Mouse (Mus musculus) intestine, embryonic 14.5 days (tissue): ENCODE measurements at regions not wholly inside any gene's neighbourhood (a gene's known extent, or its start where the extent isn't known, plus 50 kb on each side); places are given as distances from the start of the nearest gene placed in this dataset.
A peak's percentile ranks its signal among the peaks of the same experiment; 100 is the strongest.

Experiments
- ATAC-seq: fragments of 200-750 bp; cut with Nextera tagmentation; replicated peaks from 2 replicates; pipeline ENCODE4 v1.8.0; 2017; ENCODE audit warnings: low read depth, moderate number of reproducible peaks, moderate TSS enrichment, moderate library complexity; ENCODE audit not compliant: low FRiP score, low TSS enrichment
- DNase-seq: peaks from one replicate; pipeline ENCODE4 v3.0.0-alpha.2; 2018; ENCODE audit warnings: low spot score
- H3K27ac ChIP-seq: fragments of 300-500 bp; sonication (generic); 2 replicates; pipeline ENCODE4 v1.5.1; 2014; ENCODE audit warnings: low read depth, mild to moderate bottlenecking, control low read depth
- H3K27me3 ChIP-seq: fragments of 300-500 bp; sonication (generic); replicated peaks from 2 replicates; pipeline ENCODE4 v1.6.1; 2014; ENCODE audit warnings: low read length, control low read depth; ENCODE audit not compliant: control insufficient read depth, insufficient read depth
- H3K36me3 ChIP-seq: fragments of 300-500 bp; sonication (generic); 2 replicates; pipeline ENCODE4 v1.6.1; 2014; ENCODE audit warnings: low read length, control low read depth; ENCODE audit not compliant: control insufficient read depth, insufficient read depth
- H3K4me1 ChIP-seq: fragments of 300-500 bp; sonication (generic); replicated peaks from 2 replicates; pipeline ENCODE4 v1.6.1; 2014; ENCODE audit warnings: low read length, control low read depth, mixed read lengths; ENCODE audit not compliant: control insufficient read depth, insufficient read depth
- H3K4me2 ChIP-seq: fragments of 300-500 bp; sonication (generic); 2 replicates; pipeline ENCODE4 v1.6.1; 2014; ENCODE audit warnings: low read length
- H3K4me3 ChIP-seq: fragments of 300-500 bp; sonication (generic); 2 replicates; pipeline ENCODE4 v1.5.1; 2014; ENCODE audit warnings: low read depth, low read length, control low read depth, mixed read lengths
- H3K9ac ChIP-seq: fragments of 300-500 bp; sonication (generic); 2 replicates; pipeline ENCODE4 v1.6.1; 2014; ENCODE audit warnings: mild to moderate bottlenecking, low read length
- H3K9me3 ChIP-seq: fragments of 300-500 bp; sonication (generic); 2 replicates; pipeline ENCODE4 v1.6.1; 2016; ENCODE audit warnings: low read length, control low read depth; ENCODE audit not compliant: control insufficient read depth
- WGBS: fragments of 180-500 bp; shearing (Covaris S2); extraction: QIAGEN DNeasy Blood & Tissue Kit; methylation state at CpG from one replicate; pipeline ENCODE4 v1.1.7; 2014; 5-methylcytosine and 5-hydroxymethylcytosine counted together

DNA sequence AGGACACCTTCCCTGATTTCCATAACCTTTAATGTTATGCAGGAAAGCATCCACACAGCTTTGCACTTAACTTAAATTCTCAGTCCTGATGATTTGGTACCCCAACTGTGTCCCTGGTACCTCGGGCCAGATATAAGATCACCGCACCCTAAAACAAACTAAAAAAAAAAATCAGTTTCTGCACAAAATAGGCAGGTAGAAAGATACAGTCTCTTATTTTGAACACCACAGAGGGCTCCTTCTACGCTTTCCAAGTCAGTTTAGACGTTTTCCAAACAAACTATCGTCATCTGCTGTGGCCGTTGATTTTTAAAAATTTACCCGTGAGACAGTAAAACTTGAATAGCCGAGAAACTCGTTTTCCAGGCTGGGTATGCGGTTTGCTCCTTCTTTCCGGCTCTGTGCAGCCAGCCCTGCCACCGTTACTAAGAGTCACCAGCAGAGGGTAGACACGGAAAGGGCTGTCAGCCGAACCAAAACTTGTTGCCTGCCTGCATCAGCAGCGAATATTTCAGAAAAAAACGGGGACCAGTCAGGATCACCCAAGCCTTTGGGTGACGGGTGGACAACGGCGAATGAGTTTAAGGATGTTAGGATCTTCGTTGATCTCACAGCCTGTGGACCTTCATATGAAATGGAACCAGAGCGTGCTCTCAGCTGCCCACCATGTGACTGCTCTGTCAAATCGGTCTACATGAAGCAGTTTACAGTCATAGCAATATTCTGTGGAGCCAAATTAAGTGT, 74.4 kb upstream of the Gpc5 start:
- no peaks in the 10 kb centered on the region for H3K4me1 ChIP-seq
- H3K9me3 ChIP-seq: no peaks in the 10 kb centered on the region
- WGBS: 18% methylated on average over 22 of the region's 22 CpGs
- DNase-seq (peak; percentile 77), ATAC-seq (peak; percentile 85; the same call in 1 of the 2 replicates)
- no peak overlapping the region for H3K27ac ChIP-seq
- H3K36me3 ChIP-seq: no peaks in the 10 kb centered on the region
- H3K9ac ChIP-seq: no peak overlapping the region
- H3K27me3 ChIP-seq: no peaks in the 10 kb centered on the region
- peak overlapping the region; percentile 31 for H3K4me3 ChIP-seq
- peak overlapping the region; percentile 53 for H3K4me2 ChIP-seq

DNA sequence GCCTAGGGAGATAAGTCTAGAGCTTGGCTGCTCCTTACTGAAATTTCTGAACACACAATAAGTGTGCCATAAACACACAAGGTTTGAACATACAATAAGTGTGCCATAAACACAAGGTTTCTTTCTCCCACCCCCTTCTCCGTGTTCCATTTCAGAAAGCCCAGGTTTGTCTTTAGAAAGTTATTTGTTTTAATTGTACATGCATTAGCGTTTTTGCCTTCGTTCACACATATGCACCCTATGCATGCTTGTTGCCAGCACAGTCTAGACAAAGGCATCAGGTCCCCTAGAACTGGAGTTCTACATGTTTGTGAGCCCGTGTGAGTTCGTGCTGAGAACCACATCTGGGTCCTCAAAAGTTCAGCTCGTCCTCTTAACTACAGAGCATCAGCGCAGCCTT, 64.0 kb upstream of the Gpc5 start:
- Histone ChIP-seq H3K9ac (no peak overlapping the region), H3K4me3 (no peak overlapping the region), H3K4me2 (no peak overlapping the region), H3K27ac (no peak overlapping the region), H3K27me3 (no peaks in the 10 kb centered on the region), H3K36me3 (no peaks in the 10 kb centered on the region), H3K4me1 (0 out of 2 replicates have a peak, but pooled peaks cover 3% of the 10 kb centered on the region), H3K9me3 (no peaks in the 10 kb centered on the region)
- DNase-seq (peak; percentile 4), ATAC-seq (no peak)
- 85% methylated on average over 7 of the region's 7 CpGs for WGBS

DNA sequence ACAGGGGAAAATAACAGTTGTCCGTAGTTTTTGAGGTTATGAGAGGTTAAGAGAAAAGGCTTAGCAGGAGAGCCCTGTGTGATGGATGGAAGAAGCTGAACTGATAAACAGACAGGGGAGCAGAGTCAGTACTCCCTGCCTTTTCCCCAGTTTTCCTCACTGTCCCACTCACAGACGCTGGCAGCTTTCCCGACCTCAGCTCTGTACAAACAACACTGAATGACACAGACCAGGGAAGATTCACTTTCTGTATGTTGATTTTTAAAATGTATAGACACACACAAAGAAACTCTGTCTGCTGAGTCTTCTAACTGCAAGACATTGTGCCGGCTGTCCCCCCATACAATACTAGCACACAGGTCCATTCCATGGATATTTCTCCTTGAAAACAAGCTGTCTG, 60.3 kb upstream of the Gpc5 start:
- Histone ChIP-seq H3K36me3 (no peaks in the 10 kb centered on the region), H3K4me2 (no peak overlapping the region), H3K27me3 (no peaks in the 10 kb centered on the region), H3K4me1 (0 out of 2 replicates have a peak, but pooled peaks cover 3% of the 10 kb centered on the region), H3K9ac (no peak overlapping the region), H3K9me3 (no peaks in the 10 kb centered on the region), H3K4me3 (no peak overlapping the region), H3K27ac (no peak overlapping the region)
- no peak for ATAC-seq
- no peak for DNase-seq
- WGBS: 23% methylated on average over 4 of the region's 4 CpGs

DNA sequence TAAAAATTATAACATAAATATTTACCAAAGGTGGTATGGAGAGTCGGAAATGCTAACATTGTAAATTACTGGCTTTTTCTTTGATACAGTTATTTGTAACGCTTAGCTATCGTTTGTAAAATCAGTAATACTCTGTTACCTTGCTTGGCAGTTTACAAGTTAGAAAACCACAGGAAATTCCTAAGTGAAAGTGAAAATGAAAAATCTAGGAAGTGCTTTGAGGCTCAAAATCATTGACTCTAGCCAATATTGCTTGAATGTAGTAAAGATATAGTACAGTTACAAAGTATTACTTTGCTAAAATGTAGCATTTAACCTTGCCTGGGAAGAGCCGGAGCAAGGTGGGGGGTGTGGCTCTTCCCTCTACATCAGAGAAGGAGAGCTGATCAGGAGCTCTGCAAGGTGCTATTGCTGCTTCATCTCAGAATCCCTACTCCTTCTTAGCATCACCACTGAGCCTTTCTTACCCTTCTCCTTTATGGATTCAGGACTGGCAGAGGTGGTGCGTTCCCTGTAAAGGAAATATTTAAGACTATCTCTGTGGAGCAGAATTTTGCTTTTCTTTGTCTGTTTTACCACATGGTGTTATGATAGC, 58.5 kb upstream of the Gpc5 start:
- ATAC-seq: no peak

DNA sequence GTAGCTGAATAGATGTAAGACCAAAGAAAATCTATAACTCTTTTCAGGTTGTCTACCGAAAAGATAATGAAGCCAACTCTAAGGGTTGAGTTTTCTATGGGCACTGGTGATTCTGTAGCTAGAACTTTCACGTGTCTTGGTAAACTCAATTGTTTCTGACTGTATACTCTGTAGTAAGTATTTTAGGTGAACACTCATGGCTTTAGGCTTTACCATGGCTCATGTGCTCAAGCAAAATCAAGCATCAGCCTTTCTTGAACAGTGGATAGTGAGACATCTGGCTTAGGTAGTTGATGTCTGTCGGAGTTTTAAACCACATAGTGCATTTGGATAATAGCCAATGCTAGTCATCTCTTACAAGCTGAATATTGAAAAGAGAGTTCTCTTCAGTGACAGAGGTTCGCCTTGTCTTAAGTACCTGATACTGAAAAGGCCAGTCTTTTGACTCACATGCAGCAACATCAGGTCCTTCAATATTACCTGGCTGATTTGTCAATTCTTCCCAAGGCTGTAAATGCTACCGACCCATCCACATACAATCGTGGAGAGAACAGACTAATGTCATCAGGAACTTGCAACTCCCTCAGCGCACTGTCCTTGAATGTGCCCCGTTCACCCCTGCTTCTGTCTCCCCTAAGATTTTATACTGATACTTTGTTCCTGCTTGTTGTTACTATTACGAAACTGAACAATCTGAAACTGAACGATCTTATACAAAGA, 57.1 kb upstream of the Gpc5 start:
- Histone ChIP-seq H3K9ac (no peak overlapping the region), H3K27ac (no peak overlapping the region), H3K9me3 (no peaks in the 10 kb centered on the region), H3K27me3 (0 out of 2 replicates have a peak, but pooled peaks cover 5% of the 10 kb centered on the region), H3K4me3 (no peak overlapping the region), H3K4me1 (0 out of 2 replicates have a peak, but pooled peaks cover 3% of the 10 kb centered on the region), H3K4me2 (no peak overlapping the region), H3K36me3 (no peaks in the 10 kb centered on the region)
- 92% methylated on average over 10 of the region's 10 CpGs for WGBS
- DNase-seq (no peak), ATAC-seq (no peak)

More for the DNA sequence above, 58.5 kb upstream of the Gpc5 start:
- no peak overlapping the region for H3K4me2 ChIP-seq
- H3K27me3 ChIP-seq: 0 out of 2 replicates have a peak, but pooled peaks cover under 1% of the 10 kb centered on the region
- 0 out of 2 replicates have a peak, but pooled peaks cover 3% of the 10 kb centered on the region for H3K4me1 ChIP-seq
- DNase-seq: no peak
- H3K9me3 ChIP-seq: no peaks in the 10 kb centered on the region
- 75% methylated on average over 5 of the region's 5 CpGs for WGBS
- no peaks in the 10 kb centered on the region for H3K36me3 ChIP-seq
- H3K9ac ChIP-seq: no peak overlapping the region
- H3K27ac ChIP-seq: no peak overlapping the region
- H3K4me3 ChIP-seq: no peak overlapping the region

DNA sequence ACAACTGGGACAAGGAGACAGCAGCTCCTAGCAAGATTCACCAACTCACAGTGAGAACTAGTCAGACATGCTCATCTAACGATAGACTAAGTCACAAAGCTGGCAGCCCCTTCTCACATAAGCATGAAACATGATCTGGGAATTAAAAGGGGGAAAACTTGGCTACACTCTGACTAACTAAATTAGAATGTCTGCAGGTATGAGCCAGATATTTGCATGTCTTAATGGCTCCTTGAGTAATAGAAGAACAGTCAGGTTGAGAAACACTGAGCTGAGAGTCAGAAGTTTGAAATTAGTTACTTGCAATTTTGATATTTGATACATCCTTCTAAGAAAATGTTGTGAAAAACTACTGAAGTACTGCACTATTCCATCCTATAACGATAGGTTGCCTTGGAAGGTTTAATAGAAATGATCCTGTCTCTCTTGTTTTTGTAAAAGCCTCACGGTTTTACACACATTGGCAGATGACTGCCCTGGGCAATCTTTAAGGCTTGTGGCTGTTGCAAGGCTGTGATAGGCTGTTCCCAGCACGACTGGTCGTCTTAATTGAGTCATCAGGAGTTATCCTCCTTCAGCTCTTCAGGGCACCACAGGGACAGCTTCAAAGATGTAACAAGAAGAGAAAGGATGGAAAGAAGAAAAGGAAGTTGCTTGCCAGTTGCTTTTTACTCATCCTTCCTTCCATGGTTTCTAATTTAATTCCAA, 54.8 kb upstream of the Gpc5 start:
- Histone ChIP-seq H3K4me3 (no peak overlapping the region), H3K36me3 (no peaks in the 10 kb centered on the region), H3K9ac (no peak overlapping the region), H3K27ac (no peak overlapping the region), H3K4me2 (no peak overlapping the region), H3K4me1 (no peaks in the 10 kb centered on the region), H3K27me3 (0 out of 2 replicates have a peak, but pooled peaks cover 5% of the 10 kb centered on the region), H3K9me3 (no peaks in the 10 kb centered on the region)
- DNase-seq (no peak), ATAC-seq (no peak)
- WGBS: 42% methylated on average over 5 of the region's 5 CpGs

DNA sequence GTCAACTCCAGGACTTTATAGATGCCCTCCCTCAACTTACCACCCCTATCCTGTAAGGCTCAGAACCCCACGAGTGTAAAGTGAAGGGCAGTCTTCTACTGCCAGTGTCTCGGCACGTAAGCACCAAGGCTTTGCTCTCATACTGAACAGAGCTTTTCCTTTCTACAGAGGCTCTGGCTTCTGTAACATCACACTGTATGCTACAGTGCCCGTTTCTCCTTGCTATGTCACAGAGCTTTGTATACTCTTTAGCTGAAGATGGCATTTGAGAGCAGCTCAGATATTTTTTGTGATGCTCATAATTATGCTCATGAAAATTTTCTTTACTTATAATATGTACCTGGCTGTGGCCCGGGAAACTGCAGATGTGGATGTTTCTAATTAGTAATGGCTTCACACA, 53.2 kb upstream of the Gpc5 start:
- ATAC-seq (no peak), DNase-seq (no peak)
- 65% methylated on average over 5 of the region's 5 CpGs for WGBS
- H3K4me3 ChIP-seq: no peak overlapping the region
- peaks cover 10% of the 10 kb centered on the region for H3K4me1 ChIP-seq
- H3K9ac ChIP-seq: no peak overlapping the region
- H3K4me2 ChIP-seq: no peak overlapping the region
- 0 out of 2 replicates have a peak, but pooled peaks cover 5% of the 10 kb centered on the region for H3K27me3 ChIP-seq
- no peak overlapping the region for H3K27ac ChIP-seq
- H3K36me3 ChIP-seq: peaks cover 11% of the 10 kb centered on the region
- H3K9me3 ChIP-seq: no peaks in the 10 kb centered on the region

DNA sequence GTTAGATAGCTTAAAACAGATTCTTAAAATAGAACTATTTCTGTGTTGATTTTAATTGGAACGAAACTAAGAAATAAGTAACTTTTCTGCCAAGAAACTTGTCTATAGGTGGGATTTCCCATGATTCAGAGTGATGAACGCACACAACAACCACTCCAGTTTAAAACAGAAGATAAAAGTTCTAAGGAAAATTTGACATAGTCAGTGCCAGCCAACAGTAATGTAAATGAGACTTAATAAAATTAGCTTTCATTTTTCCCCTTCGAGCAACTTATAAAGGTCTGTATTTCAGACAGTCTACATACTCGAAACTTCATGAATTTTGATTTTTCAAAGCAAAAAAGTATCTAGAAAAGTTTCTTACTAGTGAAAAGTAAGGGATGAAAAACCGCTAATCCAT, 52.5 kb upstream of the Gpc5 start:
- H3K4me3 ChIP-seq: no peak overlapping the region
- peaks cover 10% of the 10 kb centered on the region for H3K4me1 ChIP-seq
- no peak overlapping the region for H3K9ac ChIP-seq
- H3K4me2 ChIP-seq: no peak overlapping the region
- no peaks in the 10 kb centered on the region for H3K9me3 ChIP-seq
- 0 out of 2 replicates have a peak, but pooled peaks cover 5% of the 10 kb centered on the region for H3K27me3 ChIP-seq
- no peak for ATAC-seq
- no peak overlapping the region for H3K27ac ChIP-seq
- DNase-seq: no peak
- H3K36me3 ChIP-seq: peaks cover 18% of the 10 kb centered on the region
- WGBS: 76% methylated on average over 5 of the region's 5 CpGs
